Mouse (Mus musculus) ES-E14 (cell line): ENCODE data around the gene Rap1gap. TPM values are rescaled to one million over a fixed set of nuclear protein-coding genes. Genes with fewer than 3 reads are reported as not detected.

Experiments
- DNase-seq: peaks from one replicate; pipeline ENCODE4 v3.0.0-alpha.2; 2013; ENCODE audit warnings: low read depth, low spot score
- H3K27ac ChIP-seq: 2 replicates; pipeline ENCODE4 v1.5.1; 2012; ENCODE audit warnings: low read depth, mild to moderate bottlenecking, low read length, moderate library complexity, mixed read lengths; ENCODE audit not compliant: poor library complexity, insufficient read depth, severe bottlenecking
- H3K36me3 ChIP-seq: 2 replicates; pipeline ENCODE4 v1.6.1; 2012; ENCODE audit warnings: mild to moderate bottlenecking, low read length, moderate library complexity, mixed read lengths; ENCODE audit not compliant: control insufficient read depth, poor library complexity, insufficient read depth, severe bottlenecking
- H3K4me1 ChIP-seq, 2 experiments: fragments of 150-350 bp in 1 of 2; sonication (generic) in 1 of 2; 2 replicates each; pipeline ENCODE4 v1.6.1; 2012; ENCODE audit warnings: low read length in 2 of 2, mild to moderate bottlenecking in 1 of 2, mixed read lengths in 1 of 2; ENCODE audit not compliant: control insufficient read depth in 2 of 2, insufficient read depth in 2 of 2, poor library complexity in 1 of 2
- H3K4me3 ChIP-seq, 2 experiments: fragments of 150-350 bp in 1 of 2; sonication (generic) in 1 of 2; 2 replicates each; pipeline ENCODE4 v1.5.1; 2012; ENCODE audit warnings: low read length in 2 of 2, low read depth in 1 of 2, mild to moderate bottlenecking in 1 of 2, mixed read lengths in 1 of 2; ENCODE audit not compliant: insufficient read depth in 1 of 2, poor library complexity in 1 of 2, severe bottlenecking in 1 of 2
- H3K9ac ChIP-seq: 2 replicates; pipeline ENCODE4 v1.6.1; 2012; ENCODE audit warnings: low read depth, mild to moderate bottlenecking, low read length, mixed read lengths; ENCODE audit not compliant: poor library complexity, insufficient read depth, severe bottlenecking
- H3K9me3 ChIP-seq: fragments of 150-350 bp; sonication (generic); 2 replicates; pipeline ENCODE4 v1.6.1; 2012; ENCODE audit warnings: low read depth, mild to moderate bottlenecking, low read length; ENCODE audit not compliant: control insufficient read depth, insufficient read depth
- CHD2 ChIP-seq: IDR thresholded peaks from 2 replicates; pipeline ENCODE4 v1.6.1; 2014; ENCODE audit warnings: mild to moderate bottlenecking, low read depth, low read length, inconsistent platforms
- HCFC1 ChIP-seq: IDR thresholded peaks from 2 replicates; pipeline ENCODE4 v1.6.1; 2012; ENCODE audit warnings: low read length, inconsistent platforms, borderline replicate concordance; ENCODE audit not compliant: insufficient read depth
- MAFK ChIP-seq: IDR thresholded peaks from 2 replicates; pipeline ENCODE4 v1.6.1; 2014; ENCODE audit warnings: mild to moderate bottlenecking, low read depth, low read length, inconsistent platforms; ENCODE audit not compliant: insufficient read depth
- ZC3H11A ChIP-seq: IDR thresholded peaks from 2 replicates; pipeline ENCODE4 v1.6.1; 2012; ENCODE audit warnings: low read depth, mild to moderate bottlenecking, inconsistent platforms, low read length, borderline replicate concordance
- ZNF384 ChIP-seq: IDR thresholded peaks from 2 replicates; pipeline ENCODE4 v1.6.1; 2012; ENCODE audit warnings: low read depth, low read length, inconsistent platforms
- in situ Hi-C, 2 experiments: fragments of 600-800 bp; cut with MboI; formaldehyde crosslinking; loops; one replicate each; pipeline ENCODE4 v1.15.1; 2025; ENCODE audit warnings: low sequenced_read_pairs in 2 of 2, inconsistent platforms in 1 of 2; ENCODE audit not compliant: unreplicated experiment in 2 of 2
- total RNA-seq: library from RNA; depleted of rRNA; stranded (reverse); fragments of 300-350 nt; gene quantifications from 2 replicates; pipeline ENCODE4 v1.2.3, GENCODE M21; 2012

Gene Rap1gap
- total RNA-seq, 1 experiment, result 13.4 TPM

DNA sequence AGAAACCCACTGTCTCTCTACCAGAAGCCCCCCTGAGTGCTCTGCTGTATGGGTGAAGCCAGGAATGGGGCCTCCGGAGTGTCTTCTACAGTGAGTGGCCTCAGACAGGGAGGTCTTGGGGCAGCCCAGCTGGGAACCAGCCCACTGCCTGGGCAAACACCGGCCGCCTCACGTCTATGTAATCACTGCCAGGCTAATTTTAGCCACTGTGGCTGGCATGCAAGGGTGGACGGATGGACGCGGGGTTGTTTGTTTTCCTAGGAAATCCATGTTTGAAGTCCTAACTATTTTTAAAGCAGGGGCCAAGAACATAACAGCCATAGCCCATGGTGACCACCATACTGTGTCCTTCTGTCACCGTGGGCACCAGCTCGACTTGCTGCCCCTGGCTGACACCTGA is 85.6 kb downstream of the Rap1gap start:
- no peak overlapping the region for H3K9ac ChIP-seq
- TF ChIP-seq MAFK, result no peak
- TF ChIP-seq HCFC1, result no peak
- TF ChIP-seq ZNF384, result no peak
- TF ChIP-seq ZC3H11A, result no peak
- no peak for TF ChIP-seq CHD2
- no peak for DNase-seq
- in situ Hi-C loops, result no loop called here
- H3K4me3 ChIP-seq, result no peak overlapping the region
- no peaks in the 10 kb centered on the region for H3K9me3 ChIP-seq
- no peak overlapping the region for H3K27ac ChIP-seq
- H3K36me3 ChIP-seq, result peaks cover 68% of the 10 kb centered on the region
- H3K4me1 ChIP-seq, result peaks cover 0 to 2% of the 10 kb centered on the region in 2 experiments; a peak in 2 of 4 replicates

DNA sequence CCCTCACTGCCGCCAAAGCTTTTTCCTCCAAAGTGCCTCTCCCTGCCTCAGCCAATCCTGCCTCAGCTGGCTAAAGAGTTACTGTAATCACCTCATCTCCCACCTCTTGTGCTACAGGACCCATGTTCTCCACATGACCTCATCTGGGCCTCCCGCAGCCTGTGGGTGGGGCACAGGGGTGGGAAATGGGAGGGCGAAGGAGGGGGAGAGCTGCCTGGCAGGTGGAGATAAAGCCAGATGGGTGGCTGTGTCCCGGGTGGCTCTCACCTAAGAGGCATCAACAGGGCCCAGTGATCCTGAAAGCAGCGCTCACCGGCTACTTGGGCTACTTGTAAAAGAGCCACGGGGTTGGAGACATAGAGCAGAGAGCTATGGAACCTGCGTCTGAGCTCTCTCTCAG is 86.8 kb downstream of the Rap1gap start:
- H3K9ac ChIP-seq, result no peak overlapping the region
- peaks cover 0 to 2% of the 10 kb centered on the region in 2 experiments; a peak in 2 of 4 replicates for H3K4me1 ChIP-seq
- no peak overlapping the region for H3K4me3 ChIP-seq
- H3K9me3 ChIP-seq, result no peaks in the 10 kb centered on the region
- TF ChIP-seq ZNF384 (no peak), HCFC1 (no peak), CHD2 (no peak), MAFK (no peak), ZC3H11A (no peak)
- in situ Hi-C loops, result no loop called here
- peaks cover 68% of the 10 kb centered on the region for H3K36me3 ChIP-seq
- DNase-seq, result no peak
- H3K27ac ChIP-seq, result no peak overlapping the region

DNA sequence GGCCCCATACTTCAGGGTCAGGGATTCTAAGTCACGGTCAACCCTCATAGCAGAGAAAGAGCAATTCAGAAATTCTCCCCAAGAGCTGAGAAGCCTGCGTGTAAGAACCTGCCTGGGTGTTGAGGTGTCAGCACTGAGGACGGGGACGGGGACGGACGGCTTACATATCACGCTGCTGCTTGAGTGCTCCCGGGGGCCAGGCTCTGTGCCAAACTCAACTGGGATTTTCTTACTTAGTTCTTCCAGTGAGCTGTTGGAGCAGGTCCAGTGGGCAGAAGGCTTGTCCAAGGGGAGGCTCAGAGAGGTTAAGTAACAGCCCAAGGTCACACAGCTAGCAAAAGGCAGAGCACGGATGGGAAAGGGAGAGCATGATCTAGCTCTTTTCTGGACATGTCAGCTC is 87.2 kb downstream of the Rap1gap start:
- Histone ChIP-seq H3K9me3 (no peaks in the 10 kb centered on the region), H3K36me3 (peaks cover 64% of the 10 kb centered on the region), H3K4me1 (peaks cover 0 to 2% of the 10 kb centered on the region in 2 experiments; a peak in 2 of 4 replicates), H3K9ac (no peak overlapping the region), H3K27ac (peak overlapping the region; percentile 20; the same call in 1 of the 2 replicates), H3K4me3 (no peak overlapping the region)
- TF ChIP-seq HCFC1, result no peak
- DNase-seq, result no peak
- in situ Hi-C loops, result no loop called here

DNA sequence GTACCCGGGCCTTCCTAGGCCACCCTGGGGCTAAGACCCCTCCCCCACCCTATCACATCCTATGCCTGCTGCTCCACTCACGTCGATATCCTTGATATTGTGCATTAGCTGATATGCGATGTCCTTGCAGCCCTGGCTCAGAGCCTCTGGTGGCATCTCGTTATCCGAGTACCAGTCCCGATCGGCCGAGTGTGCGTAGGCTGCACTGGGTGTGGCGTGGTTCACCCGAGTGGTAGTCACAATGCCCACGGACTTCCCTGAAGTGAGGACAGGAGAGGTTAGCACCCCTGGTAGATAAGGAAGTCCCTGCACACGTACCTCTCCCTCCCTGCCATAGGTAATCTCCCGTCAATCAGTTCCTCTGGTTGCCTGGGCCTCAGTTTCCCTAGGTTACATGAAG is 87.9 kb downstream of the Rap1gap start:
- TF ChIP-seq HCFC1, result no peak
- no peak for TF ChIP-seq CHD2
- TF ChIP-seq ZC3H11A, result no peak
- TF ChIP-seq ZNF384, result no peak
- TF ChIP-seq MAFK, result no peak
- no peak for DNase-seq
- H3K27ac ChIP-seq, result no peak overlapping the region
- H3K9me3 ChIP-seq, result no peaks in the 10 kb centered on the region
- no peak overlapping the region for H3K4me3 ChIP-seq
- peaks cover 0 to 2% of the 10 kb centered on the region in 2 experiments; a peak in 2 of 4 replicates for H3K4me1 ChIP-seq
- no peak overlapping the region for H3K9ac ChIP-seq
- peaks cover 62% of the 10 kb centered on the region for H3K36me3 ChIP-seq
- in situ Hi-C loops, result no loop called here

DNA sequence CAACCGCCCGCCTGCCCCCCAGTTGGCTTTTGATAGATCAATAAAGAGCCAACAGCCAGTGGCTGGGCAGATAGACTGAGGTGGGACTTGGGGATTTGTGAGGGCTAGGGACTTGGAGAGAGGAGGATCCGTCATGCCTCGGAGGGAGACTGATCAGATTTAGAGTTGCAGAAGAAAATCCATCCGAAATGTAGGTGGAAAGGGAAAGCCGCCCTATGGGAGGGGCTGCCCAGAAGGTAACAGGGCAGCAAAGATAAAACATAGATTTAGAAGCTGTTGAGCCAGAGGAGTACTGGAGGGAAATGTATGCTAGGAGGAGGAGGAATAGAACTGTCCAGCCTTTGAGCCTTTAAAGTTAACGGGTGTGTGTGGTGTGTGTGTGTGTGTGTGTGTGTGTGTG is 88.7 kb downstream of the Rap1gap start:
- no peak for DNase-seq
- peaks cover 0 to 2% of the 10 kb centered on the region in 2 experiments; a peak in 2 of 4 replicates for H3K4me1 ChIP-seq
- H3K9ac ChIP-seq, result no peak overlapping the region
- peaks cover 59% of the 10 kb centered on the region for H3K36me3 ChIP-seq
- in situ Hi-C loops, result no loop called here
- no peak overlapping the region for H3K27ac ChIP-seq
- H3K9me3 ChIP-seq, result no peaks in the 10 kb centered on the region
- TF ChIP-seq MAFK, result no peak
- no peak for TF ChIP-seq ZC3H11A
- no peak for TF ChIP-seq ZNF384
- no peak for TF ChIP-seq HCFC1
- no peak for TF ChIP-seq CHD2
- no peak overlapping the region for H3K4me3 ChIP-seq
